Mouse (Mus musculus) MEL (cell line): ENCODE data around the gene Coq10a. TPM values are rescaled to one million over a fixed set of nuclear protein-coding genes. Genes with fewer than 3 reads are reported as not detected.

Experiments used
- DNase-seq: peaks from one replicate; pipeline ENCODE4 v3.0.0; 2011; ENCODE audit warnings: low read depth, low spot score
- H3K27ac ChIP-seq: 2 replicates; pipeline ENCODE4 v1.5.1; 2012; ENCODE audit warnings: low read depth, mild to moderate bottlenecking, control low read depth, low read length, moderate library complexity; ENCODE audit not compliant: control insufficient read depth
- H3K27me3 ChIP-seq, 2 experiments: fragments of 150-350 bp in 1 of 2; sonication (generic) in 1 of 2; 2 replicates each; pipeline ENCODE4 v1.6.1; 2012; ENCODE audit warnings: low read length in 2 of 2, mild to moderate bottlenecking in 2 of 2, improper control_type of control experiment in 1 of 2, moderate library complexity in 1 of 2; ENCODE audit not compliant: insufficient read depth in 2 of 2, control insufficient read depth in 1 of 2
- H3K36me3 ChIP-seq, 2 experiments: 2 replicates each; pipeline ENCODE4 v1.6.1; 2012 to 2014; ENCODE audit warnings: low read length in 2 of 2, improper control_type of control experiment in 1 of 2, inconsistent platforms in 1 of 2, mild to moderate bottlenecking in 1 of 2; ENCODE audit not compliant: insufficient read depth in 2 of 2, control insufficient read depth in 1 of 2
- H3K4me1 ChIP-seq, 2 experiments: fragments of 150-350 bp in 1 of 2; sonication (generic) in 1 of 2; 2 replicates each; pipeline ENCODE4 v1.6.1; 2012; ENCODE audit warnings: low read length in 2 of 2, improper control_type of control experiment in 1 of 2, mild to moderate bottlenecking in 1 of 2; ENCODE audit not compliant: insufficient read depth in 2 of 2, control insufficient read depth in 1 of 2
- H3K4me3 ChIP-seq, 2 experiments: fragments of 150-350 bp in 1 of 2; sonication (generic) in 1 of 2; 2 replicates each; pipeline ENCODE4 v1.5.1; 2012; ENCODE audit warnings: low read depth in 2 of 2, low read length in 2 of 2, mild to moderate bottlenecking in 2 of 2, moderate library complexity in 2 of 2, control low read depth in 1 of 2, improper control_type of control experiment in 1 of 2; ENCODE audit not compliant: control insufficient read depth in 1 of 2, insufficient read depth in 1 of 2
- H3K79me2 ChIP-seq: 2 replicates; pipeline ENCODE4 v1.6.1; 2012; ENCODE audit warnings: mild to moderate bottlenecking, low read length, moderate library complexity; ENCODE audit not compliant: control insufficient read depth, poor library complexity, insufficient read depth
- H3K9ac ChIP-seq: 2 replicates; pipeline ENCODE4 v1.6.1; 2012; ENCODE audit warnings: low read depth, mild to moderate bottlenecking, control low read depth, low read length, moderate library complexity; ENCODE audit not compliant: control insufficient read depth, poor library complexity, severe bottlenecking
- H3K9me3 ChIP-seq: fragments of 150-350 bp; sonication (generic); replicated peaks from 2 replicates; pipeline ENCODE4 v1.6.1; 2012; ENCODE audit warnings: mild to moderate bottlenecking, low read length, improper control_type of control experiment, moderate library complexity; ENCODE audit not compliant: insufficient read depth
- CTCF ChIP-seq, 3 experiments: IDR thresholded peaks in 2 of 3; conservative IDR thresholded peaks in 1 of 3; 2 replicates each; pipeline ENCODE4 v1.5.1; 2011 to 2012; ENCODE audit warnings: low read length in 3 of 3, low read depth in 2 of 3, mild to moderate bottlenecking in 2 of 3, improper control_type of control experiment in 1 of 3, inconsistent platforms in 1 of 3, mixed read lengths in 1 of 3, moderate library complexity in 1 of 3; ENCODE audit not compliant: control insufficient read depth in 1 of 3, insufficient read depth in 1 of 3, poor library complexity in 1 of 3, severe bottlenecking in 1 of 3
- E2F4 ChIP-seq: IDR thresholded peaks from 2 replicates; pipeline ENCODE4 v1.6.1; 2011; ENCODE audit warnings: low read depth, low read length, improper control_type of control experiment, borderline replicate concordance
- EP300 ChIP-seq, 2 experiments: IDR thresholded peaks; 2 replicates each; pipeline ENCODE4 v1.6.1; 2011; ENCODE audit warnings: improper control_type of control experiment in 2 of 2, low read length in 2 of 2, low read depth in 1 of 2, mild to moderate bottlenecking in 1 of 2
- GATA1 ChIP-seq: IDR thresholded peaks from 2 replicates; pipeline ENCODE4 v1.6.1; 2011; ENCODE audit warnings: low read depth, low read length, improper control_type of control experiment
- JUND ChIP-seq: IDR thresholded peaks from 2 replicates; pipeline ENCODE4 v1.6.1; 2011; ENCODE audit warnings: low read depth, mild to moderate bottlenecking, improper control_type of control experiment, low read length
- MAFK ChIP-seq: IDR thresholded peaks from 2 replicates; pipeline ENCODE4 v1.6.1; 2011; ENCODE audit warnings: low read depth, mild to moderate bottlenecking, low read length, improper control_type of control experiment, borderline replicate concordance
- MAX ChIP-seq: IDR thresholded peaks from 2 replicates; pipeline ENCODE4 v1.6.1; 2011; ENCODE audit warnings: low read length, improper control_type of control experiment
- MYC ChIP-seq: IDR thresholded peaks from 2 replicates; pipeline ENCODE4 v1.6.1; 2011; ENCODE audit warnings: low read depth, mild to moderate bottlenecking, low read length, improper control_type of control experiment, moderate library complexity
- RAD21 ChIP-seq: IDR thresholded peaks from 2 replicates; pipeline ENCODE4 v1.6.1; 2011; ENCODE audit warnings: mild to moderate bottlenecking, low read depth, low read length, improper control_type of control experiment
- TAL1 ChIP-seq: IDR thresholded peaks from 2 replicates; pipeline ENCODE4 v1.6.1; 2012; ENCODE audit warnings: mild to moderate bottlenecking, inconsistent platforms, low read length, moderate library complexity, mixed read lengths
- USF2 ChIP-seq, 2 experiments: IDR thresholded peaks; 2 replicates each; pipeline ENCODE4 v1.6.1; 2011 to 2012; ENCODE audit warnings: improper control_type of control experiment in 2 of 2, low read length in 2 of 2, borderline replicate concordance in 1 of 2, inconsistent platforms in 1 of 2, low read depth in 1 of 2, mild to moderate bottlenecking in 1 of 2; ENCODE audit not compliant: insufficient read depth in 1 of 2
- ZC3H11A ChIP-seq: IDR thresholded peaks from 2 replicates; pipeline ENCODE4 v1.6.1; 2012; ENCODE audit warnings: low read depth, mild to moderate bottlenecking, inconsistent platforms, low read length, improper control_type of control experiment
- polyA plus RNA-seq, 2 experiments: library from polyadenylated mRNA; stranded (reverse) in 1 of 2; unstranded in 1 of 2; fragments of >175 nt in 1 of 2; fragments of >200 nt in 1 of 2; gene quantifications; 2 replicates each; pipeline versions ENCODE4 v1.2.1 to v1.2.4; 2012; ENCODE audit warnings: low replicate concordance in 2 of 2, low read depth in 1 of 2; ENCODE audit not compliant: insufficient read length in 2 of 2, insufficient read depth in 1 of 2, missing spikeins in 1 of 2
- total RNA-seq: library from RNA; depleted of rRNA; stranded (reverse); fragments of 300-350 nt; gene quantifications from 2 replicates; pipeline ENCODE4 v1.2.3, GENCODE M21; 2012; rRNA removed

Gene Coq10a
- total and polyA plus RNA-seq, 3 experiments: 7.7 to 14.1 TPM; not detected in 1

- H3K27ac ChIP-seq: peak overlapping the region; percentile 30; the same call in 1 of the 2 replicates
Measured at GRCm38 (mm10) chr10:128315578-128315977, 53.2 kb downstream of the Coq10a start.

More at GRCm38 (mm10) chr10:128315578-128315977, 53.2 kb downstream of the Coq10a start:
- Histone ChIP-seq H3K4me3 (no peak overlapping the region), H3K36me3 (peaks cover 3 to 10% of the 10 kb centered on the region in 2 experiments; a peak in 3 of 4 replicates), H3K79me2 (no peaks in the 10 kb centered on the region), H3K9me3 (no peaks in the 10 kb centered on the region), H3K9ac (0 out of 2 replicates have a peak overlapping the region, but pooled peaks have one; percentile 0), H3K4me1 (peaks cover 3 to 10% of the 10 kb centered on the region in 2 experiments), H3K27me3 (no peaks in the 10 kb centered on the region)
- TF ChIP-seq MAFK: no peak
- TF ChIP-seq GATA1: peak; percentile 59
- TF ChIP-seq MAX: no peak
- peak; percentile 65 to 73 for TF ChIP-seq EP300 (IDR thresholded peaks at IDR 0.05; ENCODE audit: low read depth in 1 of 2, low read length in 2 of 2)
- no peak for TF ChIP-seq RAD21
- TF ChIP-seq MYC: no peak
- TF ChIP-seq ZC3H11A: no peak
- TF ChIP-seq USF2 (IDR thresholded peaks at IDR 0.05; ENCODE audit: borderline replicate concordance in 1 of 2, insufficient read depth in 1 of 2, low read depth in 1 of 2, low read length in 2 of 2): no peak
- TF ChIP-seq E2F4: no peak
- TF ChIP-seq CTCF (IDR thresholded peaks at IDR 0.05 in 2 of 3, conservative IDR thresholded peaks at IDR 0.05 in 1 of 3; ENCODE audit: control insufficient read depth in 1 of 3, insufficient read depth in 1 of 3, low read depth in 2 of 3, low read length in 3 of 3, poor library complexity in 1 of 3, severe bottlenecking in 1 of 3): no peak
- peak; percentile 26 for TF ChIP-seq TAL1
- peak; percentile 71; the same call in 1 of the 2 replicates for TF ChIP-seq JUND
- peak; percentile 71 for DNase-seq

Other genes with a start within 250 kb of the Coq10a start
- 5.1 and 5.8 TPM in 2 replicates for gene Rbms2, start 188.7 kb downstream of the Coq10a start, total RNA-seq
- gene Rbms2, start 188.7 kb downstream of the Coq10a start, polyA plus RNA-seq: 10 to 100 TPM in 1 of 2 experiments, not detected in 1; 23.5 TPM
- 11.8 and 15.6 TPM in 2 replicates for gene Gls2, start 174.5 kb downstream of the Coq10a start, total RNA-seq
- gene Gls2, start 174.5 kb downstream of the Coq10a start, polyA plus RNA-seq: 10 to 100 TPM in 1 of 2 experiments, not detected in 1; 17.8 TPM
- gene Spryd4, start 157.2 kb downstream of the Coq10a start, total RNA-seq: 13.8 and 17.2 TPM in 2 replicates
- gene Spryd4, start 157.2 kb downstream of the Coq10a start, polyA plus RNA-seq: 10 to 100 TPM in 1 of 2 experiments, not detected in 1; 19.6 TPM
- not detected in 2 replicates for gene Mip, start 143.2 kb downstream of the Coq10a start, total RNA-seq
- under 1 TPM in 1 of 2 experiments, not detected in 1; 0.04 TPM for gene Mip, start 143.2 kb downstream of the Coq10a start, polyA plus RNA-seq
- gene Timeless, start 136.9 kb downstream of the Coq10a start, total RNA-seq: 49.3 and 50.2 TPM in 2 replicates
- gene Timeless, start 136.9 kb downstream of the Coq10a start, polyA plus RNA-seq: 100 to 1,000 TPM in 1 of 2 experiments, 10 to 100 TPM in 1; 89.8 to 627 TPM
- 0.27 and 0.46 TPM in 2 replicates for gene Apon, start 114.9 kb downstream of the Coq10a start, total RNA-seq
- gene Apon, start 114.9 kb downstream of the Coq10a start, polyA plus RNA-seq: under 1 TPM in 1 of 2 experiments, not detected in 1; 0.46 TPM
- gene Apof, start 100.3 kb downstream of the Coq10a start, total RNA-seq: not detected in 2 replicates
- not detected for gene Apof, start 100.3 kb downstream of the Coq10a start, polyA plus RNA-seq
- 3.4 and 3.6 TPM in 2 replicates for gene Stat2, start 98.4 kb downstream of the Coq10a start, total RNA-seq
- 1 to 10 TPM in 1 of 2 experiments, not detected in 1; 6.6 TPM for gene Stat2, start 98.4 kb downstream of the Coq10a start, polyA plus RNA-seq
- gene Il23a, start 70.2 kb downstream of the Coq10a start, total RNA-seq: 0.12 and 0.20 TPM in 2 replicates
- under 1 TPM in 1 of 2 experiments, not detected in 1; 0.29 TPM for gene Il23a, start 70.2 kb downstream of the Coq10a start, polyA plus RNA-seq
- gene Pan2, start 65.7 kb downstream of the Coq10a start, total RNA-seq: 6.8 and 7.9 TPM in 2 replicates
- gene Pan2, start 65.7 kb downstream of the Coq10a start, polyA plus RNA-seq: 10 to 100 TPM in 1 of 2 experiments, not detected in 1; 28.6 TPM
- gene Cnpy2, start 46.5 kb downstream of the Coq10a start, total RNA-seq: 92.4 and 98.1 TPM in 2 replicates
- 100 to 1,000 TPM in 1 of 2 experiments, not detected in 1; 107 TPM for gene Cnpy2, start 46.5 kb downstream of the Coq10a start, polyA plus RNA-seq
- 161 and 187 TPM in 2 replicates for gene Cs, start 31.3 kb downstream of the Coq10a start, total RNA-seq
- 100 to 1,000 TPM; 133 to 256 TPM for gene Cs, start 31.3 kb downstream of the Coq10a start, polyA plus RNA-seq
- gene Ankrd52, start 8.1 kb upstream of the Coq10a start, total RNA-seq: 9.5 and 10.0 TPM in 2 replicates
- gene Ankrd52, start 8.1 kb upstream of the Coq10a start, polyA plus RNA-seq: 10 to 100 TPM in 1 of 2 experiments, not detected in 1; 39.9 TPM
- not detected in 2 replicates for gene Slc39a5, start 32.2 kb upstream of the Coq10a start, total RNA-seq
- gene Slc39a5, start 32.2 kb upstream of the Coq10a start, polyA plus RNA-seq: not detected
- 33.7 and 39.9 TPM in 2 replicates for gene Nabp2, start 42.5 kb upstream of the Coq10a start, total RNA-seq
- 100 to 1,000 TPM; 166 to 249 TPM for gene Nabp2, start 42.5 kb upstream of the Coq10a start, polyA plus RNA-seq
- 25.4 and 28.1 TPM in 2 replicates for gene Rnf41, start 42.7 kb upstream of the Coq10a start, total RNA-seq
- gene Rnf41, start 42.7 kb upstream of the Coq10a start, polyA plus RNA-seq: 10 to 100 TPM in 1 of 2 experiments, not detected in 1; 27.4 TPM
- 22.3 and 24.8 TPM in 2 replicates for gene Smarcc2, start 90.3 kb upstream of the Coq10a start, total RNA-seq
- gene Smarcc2, start 90.3 kb upstream of the Coq10a start, polyA plus RNA-seq: 100 to 1,000 TPM in 1 of 2 experiments, 10 to 100 TPM in 1; 68.8 to 226 TPM
- gene Myl6, start 125.1 kb upstream of the Coq10a start, total RNA-seq: 560 and 589 TPM in 2 replicates
- 100 to 1,000 TPM in 1 of 2 experiments, not detected in 1; 399 TPM for gene Myl6, start 125.1 kb upstream of the Coq10a start, polyA plus RNA-seq
- 1.8 and 2.6 TPM in 2 replicates for gene Myl6b, start 129.7 kb upstream of the Coq10a start, total RNA-seq
- gene Myl6b, start 129.7 kb upstream of the Coq10a start, polyA plus RNA-seq: 10 to 100 TPM in 1 of 2 experiments, not detected in 1; 18.8 TPM
- gene Esyt1, start 156.9 kb upstream of the Coq10a start, total RNA-seq: 35.1 and 35.9 TPM in 2 replicates
- 10 to 100 TPM; 53.4 to 57.0 TPM for gene Esyt1, start 156.9 kb upstream of the Coq10a start, polyA plus RNA-seq
- 14.2 and 14.6 TPM in 2 replicates for gene Zc3h10, start 178.8 kb upstream of the Coq10a start, total RNA-seq
- 10 to 100 TPM in 1 of 2 experiments, not detected in 1; 17.3 TPM for gene Zc3h10, start 178.8 kb upstream of the Coq10a start, polyA plus RNA-seq
- 6,649 and 6,931 TPM in 2 replicates for gene Rpl41, start 180.3 kb upstream of the Coq10a start, total RNA-seq
- over 10,000 TPM in 1 of 2 experiments, 100 to 1,000 TPM in 1; 274 to 10,905 TPM for gene Rpl41, start 180.3 kb upstream of the Coq10a start, polyA plus RNA-seq
- gene Pa2g4, start 197.0 kb upstream of the Coq10a start, total RNA-seq: 232 and 235 TPM in 2 replicates
- 100 to 1,000 TPM; 298 to 663 TPM for gene Pa2g4, start 197.0 kb upstream of the Coq10a start, polyA plus RNA-seq
- 0.39 and 0.42 TPM in 2 replicates for gene Erbb3, start 220.7 kb upstream of the Coq10a start, total RNA-seq
- gene Erbb3, start 220.7 kb upstream of the Coq10a start, polyA plus RNA-seq: under 1 TPM in 1 of 2 experiments, not detected in 1; 0.29 TPM